Mouse (Mus musculus) erythroblast, embryonic 14.5 days (primary cell): ENCODE measurements around the gene Rptor.

Source experiments
- GATA1 ChIP-seq: IDR thresholded peaks from 2 replicates; pipeline ENCODE4 v1.6.1; 2012; ENCODE audit warnings: low read length, inconsistent platforms, mixed read lengths
- TAL1 ChIP-seq: IDR thresholded peaks from 3 replicates; pipeline ENCODE4 v1.6.1; 2012; ENCODE audit warnings: low read length, inconsistent platforms, mixed read lengths

GRCm38 (mm10) chr11:119640491-119640890 lies 37.8 kb downstream of the Rptor start:
- TF ChIP-seq TAL1, result no peak
- no peak for TF ChIP-seq GATA1
